Mouse (Mus musculus): Measurements from ENCODE around the gene Fcrlb. TPM values are rescaled to one million over a fixed set of nuclear protein-coding genes. Genes with fewer than 3 reads are reported as not detected.

Fcrlb gene
- polyA plus RNA-seq, 1 experiment from 2014 or later, result 0.12 TPM

- Histone ChIP-seq H3K4me2 (replicated peaks) (no peak overlapping the region), H3K27me3 (no peaks in the 10 kb centered on the region), H3K9ac (no peak overlapping the region), H3K27ac (replicated peaks) (no peak overlapping the region), H3K4me1 (no peaks in the 10 kb centered on the region), H3K4me3 (replicated peaks) (no peak overlapping the region), H3K36me3 (no peaks in the 10 kb centered on the region), H3K9me3 (replicated peaks) (no peaks in the 10 kb centered on the region)
- WGBS, result 52% methylated on average over 2 of the region's 2 CpGs
- ATAC-seq (ENCODE audit: insufficient number of reproducible peaks, low FRiP score, low TSS enrichment, low read depth), result no peak
Observed at GRCm38 (mm10) chr1:170891646-170892045, 21.1 kb downstream of the Fcrlb start.

- Histone ChIP-seq H3K9ac (no peak overlapping the region), H3K9me3 (replicated peaks) (no peaks in the 10 kb centered on the region), H3K36me3 (no peaks in the 10 kb centered on the region), H3K4me3 (replicated peaks) (no peak overlapping the region), H3K27ac (replicated peaks) (no peak overlapping the region), H3K4me2 (replicated peaks) (no peak overlapping the region), H3K4me1 (peaks cover 3% of the 10 kb centered on the region; the same call in 1 of the 2 replicates), H3K27me3 (no peaks in the 10 kb centered on the region)
- 47% methylated on average over 4 of the region's 4 CpGs for WGBS
- no peak for ATAC-seq (ENCODE audit: insufficient number of reproducible peaks, low FRiP score, low TSS enrichment, low read depth)
Observed at GRCm38 (mm10) chr1:170889310-170889709, 23.4 kb downstream of the Fcrlb start.

GRCm38 (mm10) chr1:170886044-170886458 lies 26.7 kb downstream of the Fcrlb start:
- peaks cover 2% of the 10 kb centered on the region; the same call in 1 of the 2 replicates for H3K36me3 ChIP-seq
- H3K4me1 ChIP-seq, result peaks cover 11% of the 10 kb centered on the region; the same call in 1 of the 2 replicates
- WGBS, result 46% methylated on average over 6 of the region's 6 CpGs
- no peaks in the 10 kb centered on the region for H3K9me3 ChIP-seq (replicated peaks)
- no peaks in the 10 kb centered on the region for H3K27me3 ChIP-seq
- ATAC-seq (ENCODE audit: insufficient number of reproducible peaks, low FRiP score, low TSS enrichment, low read depth), result no peak
- H3K4me2 ChIP-seq (replicated peaks), result no peak overlapping the region
- no peak overlapping the region for H3K4me3 ChIP-seq (replicated peaks)
- H3K27ac ChIP-seq (replicated peaks), result no peak overlapping the region
- no peak overlapping the region for H3K9ac ChIP-seq

GRCm38 (mm10) chr1:170884978-170885561 lies 27.7 kb downstream of the Fcrlb start, which contains the start of the genes Gm26620 and Dusp12:
Gene Gm26620, plus strand, starts transcription at chr1:170885065.
Gene Dusp12, minus strand, starts transcription at chr1:170885540.
- ATAC-seq (ENCODE audit: insufficient number of reproducible peaks, low FRiP score, low TSS enrichment, low read depth), result peak; percentile 89
- Histone ChIP-seq H3K36me3 (peaks cover 12% of the 10 kb centered on the region), H3K27me3 (no peaks in the 10 kb centered on the region), H3K9me3 (replicated peaks) (no peaks in the 10 kb centered on the region), H3K27ac (replicated peaks) (peak within 1 kb of the TSS; percentile 86), H3K4me1 (peaks cover 11% of the 10 kb centered on the region; the same call in 1 of the 2 replicates), H3K9ac (peak within 1 kb of the TSS; percentile 75), H3K4me2 (replicated peaks) (peak within 1 kb of the TSS; percentile 67), H3K4me3 (replicated peaks) (peak within 1 kb of the TSS; percentile 95)
- under 1% methylated on average over 46 of the region's 46 CpGs for WGBS

GRCm38 (mm10) chr1:170884390-170884789 lies 28.4 kb downstream of the Fcrlb start:
- H3K4me3 ChIP-seq (replicated peaks), result peak overlapping the region; percentile 95
- 15% methylated on average over 8 of the region's 8 CpGs for WGBS
- peak overlapping the region; percentile 67 for H3K4me2 ChIP-seq (replicated peaks)
- H3K4me1 ChIP-seq, result peaks cover 11% of the 10 kb centered on the region; the same call in 1 of the 2 replicates
- H3K27me3 ChIP-seq, result no peaks in the 10 kb centered on the region
- peak overlapping the region; percentile 86; the same call in 1 of the 2 replicates for H3K27ac ChIP-seq (replicated peaks)
- H3K36me3 ChIP-seq, result peaks cover 16% of the 10 kb centered on the region
- no peak for ATAC-seq (ENCODE audit: insufficient number of reproducible peaks, low FRiP score, low TSS enrichment, low read depth)
- H3K9me3 ChIP-seq (replicated peaks), result no peaks in the 10 kb centered on the region
- H3K9ac ChIP-seq, result peak overlapping the region; percentile 75; the same call in 1 of the 2 replicates

GRCm38 (mm10) chr1:170882915-170883485 lies 29.7 kb downstream of the Fcrlb start:
- no peak overlapping the region for H3K27ac ChIP-seq (replicated peaks)
- no peak overlapping the region for H3K4me3 ChIP-seq (replicated peaks)
- no peaks in the 10 kb centered on the region for H3K27me3 ChIP-seq
- H3K4me2 ChIP-seq (replicated peaks), result no peak overlapping the region
- no peaks in the 10 kb centered on the region for H3K9me3 ChIP-seq (replicated peaks)
- no peak for ATAC-seq (ENCODE audit: insufficient number of reproducible peaks, low FRiP score, low TSS enrichment, low read depth)
- H3K36me3 ChIP-seq, result peaks cover 21% of the 10 kb centered on the region
- no peak overlapping the region for H3K9ac ChIP-seq
- WGBS, result 85% methylated on average over 5 of the region's 5 CpGs
- H3K4me1 ChIP-seq, result peaks cover 11% of the 10 kb centered on the region; the same call in 1 of the 2 replicates

GRCm38 (mm10) chr1:170876906-170877305 lies 35.8 kb downstream of the Fcrlb start:
- Histone ChIP-seq H3K9ac (no peak overlapping the region), H3K4me1 (no peaks in the 10 kb centered on the region), H3K9me3 (replicated peaks) (no peaks in the 10 kb centered on the region), H3K36me3 (peaks cover 53% of the 10 kb centered on the region), H3K27ac (replicated peaks) (no peak overlapping the region), H3K4me2 (replicated peaks) (no peak overlapping the region), H3K27me3 (no peaks in the 10 kb centered on the region), H3K4me3 (replicated peaks) (no peak overlapping the region)
- ATAC-seq (ENCODE audit: insufficient number of reproducible peaks, low FRiP score, low TSS enrichment, low read depth), result no peak
- 89% methylated on average over 5 of the region's 5 CpGs for WGBS

GRCm38 (mm10) chr1:170875676-170876075 lies 37.1 kb downstream of the Fcrlb start:
- H3K27ac ChIP-seq (replicated peaks), result no peak overlapping the region
- H3K4me3 ChIP-seq (replicated peaks), result no peak overlapping the region
- H3K9ac ChIP-seq, result no peak overlapping the region
- H3K4me1 ChIP-seq, result no peaks in the 10 kb centered on the region
- H3K4me2 ChIP-seq (replicated peaks), result no peak overlapping the region
- ATAC-seq (ENCODE audit: insufficient number of reproducible peaks, low FRiP score, low TSS enrichment, low read depth), result no peak
- no peaks in the 10 kb centered on the region for H3K9me3 ChIP-seq (replicated peaks)
- H3K27me3 ChIP-seq, result no peaks in the 10 kb centered on the region
- peaks cover 47% of the 10 kb centered on the region for H3K36me3 ChIP-seq
- WGBS, result 84% methylated on average over 3 of the region's 3 CpGs

GRCm38 (mm10) chr1:170871961-170872360 lies 40.8 kb downstream of the Fcrlb start:
- no peak for ATAC-seq (ENCODE audit: insufficient number of reproducible peaks, low FRiP score, low TSS enrichment, low read depth)
- 92% methylated on average over 2 of the region's 2 CpGs for WGBS
- no peaks in the 10 kb centered on the region for H3K9me3 ChIP-seq (replicated peaks)
- H3K4me2 ChIP-seq (replicated peaks), result no peak overlapping the region
- 0 out of 2 replicates have a peak, but pooled peaks cover 2% of the 10 kb centered on the region for H3K4me1 ChIP-seq
- H3K4me3 ChIP-seq (replicated peaks), result no peak overlapping the region
- no peak overlapping the region for H3K27ac ChIP-seq (replicated peaks)
- H3K36me3 ChIP-seq, result peaks cover 29% of the 10 kb centered on the region
- no peaks in the 10 kb centered on the region for H3K27me3 ChIP-seq
- H3K9ac ChIP-seq, result no peak overlapping the region

- H3K27me3 ChIP-seq, result no peaks in the 10 kb centered on the region
- peaks cover 25% of the 10 kb centered on the region for H3K36me3 ChIP-seq
- H3K4me2 ChIP-seq (replicated peaks), result no peak overlapping the region
- H3K4me1 ChIP-seq, result 0 out of 2 replicates have a peak, but pooled peaks cover 5% of the 10 kb centered on the region
- ATAC-seq (ENCODE audit: insufficient number of reproducible peaks, low FRiP score, low TSS enrichment, low read depth), result no peak
- H3K4me3 ChIP-seq (replicated peaks), result no peak overlapping the region
- no peak overlapping the region for H3K9ac ChIP-seq
- H3K27ac ChIP-seq (replicated peaks), result no peak overlapping the region
- no peaks in the 10 kb centered on the region for H3K9me3 ChIP-seq (replicated peaks)
- 83% methylated on average over 6 of the region's 6 CpGs for WGBS
Observed at GRCm38 (mm10) chr1:170871402-170871801, 41.3 kb downstream of the Fcrlb start.

GRCm38 (mm10) chr1:170868905-170869283 lies 43.8 kb downstream of the Fcrlb start:
- H3K36me3 ChIP-seq, result peaks cover 8% of the 10 kb centered on the region
- H3K27me3 ChIP-seq, result no peaks in the 10 kb centered on the region
- H3K9ac ChIP-seq, result peak overlapping the region; percentile 29
- no peaks in the 10 kb centered on the region for H3K9me3 ChIP-seq (replicated peaks)
- peak overlapping the region; percentile 79 for H3K4me3 ChIP-seq (replicated peaks)
- WGBS, result 14% methylated on average over 14 of the region's 14 CpGs
- H3K4me1 ChIP-seq, result 0 out of 2 replicates have a peak, but pooled peaks cover 5% of the 10 kb centered on the region
- ATAC-seq (ENCODE audit: insufficient number of reproducible peaks, low FRiP score, low TSS enrichment, low read depth), result no peak
- H3K4me2 ChIP-seq (replicated peaks), result peak overlapping the region; percentile 62
- no peak overlapping the region for H3K27ac ChIP-seq (replicated peaks)
